Mouse (Mus musculus): Measurements from ENCODE around the gene Rabggtb. TPM values are rescaled to one million over a fixed set of nuclear protein-coding genes. Genes with fewer than 3 reads are reported as not detected.

The Rabggtb gene
- polyA plus RNA-seq, 1 experiment, result 74.4 TPM

DNA sequence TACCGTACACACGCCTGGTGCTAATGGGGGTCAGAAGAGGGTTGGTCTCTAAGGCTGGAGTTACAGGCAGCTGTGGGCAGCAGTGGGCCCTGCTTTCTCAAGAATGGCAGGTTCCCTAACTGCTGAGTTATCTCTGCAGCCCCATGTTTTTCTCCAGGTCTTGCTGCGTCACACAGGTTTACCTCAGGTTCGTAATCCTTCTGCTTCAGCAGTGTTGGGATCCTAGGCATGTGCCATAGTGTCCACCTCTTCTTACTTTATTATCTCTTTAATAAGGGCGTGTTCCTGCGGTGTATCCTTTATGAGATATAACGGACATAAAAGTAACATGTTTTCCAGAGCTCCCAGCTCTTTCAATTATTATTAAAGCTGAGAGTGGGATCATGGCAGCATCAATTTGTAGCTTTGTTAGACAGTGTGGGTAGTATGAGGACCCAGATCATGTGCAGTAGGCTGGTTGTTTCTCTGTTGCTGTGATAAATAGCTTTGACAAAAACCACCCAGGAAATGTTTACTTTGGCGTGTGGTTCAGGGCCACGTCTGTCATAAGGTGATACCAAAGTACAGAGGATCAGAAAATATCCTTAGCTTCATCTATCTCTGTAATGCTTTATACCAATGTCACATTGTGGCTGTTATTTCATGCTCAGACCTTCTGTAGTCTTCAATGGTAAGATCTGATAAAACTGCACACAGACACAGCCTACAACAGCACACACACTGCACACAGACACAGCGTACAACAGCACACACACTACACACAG, 8.5 kb upstream of the Rabggtb start:
- no peak for DNase-seq (ENCODE audit: low spot score)

DNA sequence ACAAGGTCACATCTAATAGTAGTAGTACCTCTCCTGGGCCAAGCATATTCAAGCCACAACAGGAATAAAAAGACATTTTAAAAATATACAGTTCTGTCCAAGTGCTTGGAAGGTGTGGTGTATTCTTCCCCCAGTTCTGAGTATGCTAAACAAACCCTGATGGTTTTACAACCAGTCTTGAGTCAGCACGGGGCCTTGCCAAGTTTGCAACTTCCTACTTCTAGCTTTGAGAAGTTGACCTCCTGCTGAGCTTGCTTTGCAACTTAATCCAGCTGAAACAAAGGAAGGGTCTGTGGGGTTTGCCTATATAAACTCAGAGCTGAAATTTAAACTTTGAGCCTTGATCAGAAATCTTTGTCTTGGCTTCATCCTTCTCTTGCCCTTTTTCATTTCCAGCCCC, 4.4 kb upstream of the Rabggtb start:
- no peak for DNase-seq (ENCODE audit: low spot score)

DNA sequence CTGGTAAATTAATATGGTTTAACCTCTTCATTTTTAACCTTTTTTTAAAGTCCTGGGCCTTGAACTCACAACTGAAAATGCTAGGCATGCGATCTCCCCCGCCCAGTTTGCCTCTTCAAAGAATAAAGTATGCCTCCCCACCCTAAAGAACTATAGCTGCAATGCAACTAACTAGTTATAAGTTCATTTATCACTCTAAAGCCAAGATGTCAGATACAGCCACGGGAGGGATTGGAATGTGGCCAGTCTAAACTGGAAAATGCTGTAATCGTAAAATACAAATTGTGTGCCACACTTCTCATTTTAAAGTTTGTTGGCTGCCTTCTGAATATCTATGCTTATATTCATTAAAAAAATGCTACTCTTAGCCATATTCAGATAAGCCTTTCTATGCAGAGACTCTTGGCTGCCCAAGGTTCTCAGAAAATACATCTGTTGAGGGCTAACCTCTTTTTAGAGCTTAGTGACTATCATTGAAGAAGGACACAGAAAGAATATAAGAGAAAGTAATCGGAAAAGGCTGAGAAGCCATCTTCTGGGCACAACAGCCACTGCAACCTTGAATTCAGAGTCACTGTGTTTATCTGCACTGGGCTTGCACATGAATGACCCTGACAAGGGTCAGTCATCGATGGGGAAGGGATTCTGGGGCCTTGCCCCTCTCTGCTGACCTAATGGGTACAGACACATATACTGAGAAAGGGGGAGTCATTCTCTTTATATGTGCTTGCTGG, 868 bp upstream of the Rabggtb start:
- no peak for DNase-seq (ENCODE audit: low spot score)

DNA sequence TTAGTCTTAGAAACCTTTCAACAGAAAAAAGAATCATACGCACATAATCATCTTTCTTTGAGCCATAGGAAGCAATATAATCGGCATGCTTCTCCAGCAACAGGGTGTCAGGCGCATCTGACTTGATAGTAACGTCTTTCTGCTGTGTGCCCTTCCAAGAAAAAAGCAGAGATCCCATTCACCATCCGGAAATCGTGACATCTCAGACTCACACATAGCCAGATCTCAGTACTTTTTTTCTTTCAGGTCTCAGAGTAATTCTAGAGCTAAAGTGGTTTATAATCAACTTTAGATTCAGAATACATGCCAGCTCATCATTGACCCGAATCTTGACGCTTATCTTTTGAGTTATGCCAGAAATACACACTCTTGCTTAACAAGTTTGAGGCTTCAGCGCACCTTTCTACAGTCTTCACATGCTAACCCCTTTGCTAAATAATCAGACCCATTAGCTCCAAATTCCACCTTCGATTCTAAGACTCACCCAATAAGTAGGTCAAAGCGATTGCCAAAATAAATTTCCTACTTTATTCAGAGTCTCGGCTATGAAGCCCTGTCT, 848 bp downstream of the Rabggtb start:
- no peak for DNase-seq (ENCODE audit: low spot score)

DNA sequence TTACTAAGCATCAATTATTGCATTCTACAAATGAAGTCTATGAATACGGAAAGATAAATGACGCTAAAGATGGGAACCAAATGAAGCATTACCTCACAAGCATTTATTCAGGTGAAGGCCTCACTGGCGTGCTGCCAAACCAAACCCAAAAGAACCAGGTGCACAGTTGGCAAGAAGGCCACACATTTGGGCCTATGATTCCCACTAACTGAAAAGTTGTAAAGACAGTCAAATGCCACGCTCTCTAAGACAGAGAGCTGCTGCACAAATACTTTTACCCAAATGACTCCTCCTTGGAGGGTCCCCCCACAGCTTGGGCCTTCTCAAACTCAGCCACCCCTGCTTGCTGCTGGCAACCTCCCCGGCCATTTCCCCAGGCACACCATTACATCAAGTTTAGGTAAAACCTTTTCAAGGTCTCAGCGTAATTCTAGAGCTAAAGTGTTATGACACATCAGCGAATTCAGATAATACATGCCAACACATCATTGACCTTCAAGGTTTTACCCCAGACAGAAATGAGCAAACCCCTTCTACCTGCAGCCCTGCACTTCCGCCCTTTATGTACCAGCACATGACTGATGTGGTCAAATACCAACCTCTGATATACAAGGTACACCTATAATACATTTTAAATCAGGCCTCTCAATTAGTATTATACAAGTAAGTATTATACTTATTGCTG, 1.5 kb downstream of the Rabggtb start:
- DNase-seq (ENCODE audit: low spot score), result no peak

DNA sequence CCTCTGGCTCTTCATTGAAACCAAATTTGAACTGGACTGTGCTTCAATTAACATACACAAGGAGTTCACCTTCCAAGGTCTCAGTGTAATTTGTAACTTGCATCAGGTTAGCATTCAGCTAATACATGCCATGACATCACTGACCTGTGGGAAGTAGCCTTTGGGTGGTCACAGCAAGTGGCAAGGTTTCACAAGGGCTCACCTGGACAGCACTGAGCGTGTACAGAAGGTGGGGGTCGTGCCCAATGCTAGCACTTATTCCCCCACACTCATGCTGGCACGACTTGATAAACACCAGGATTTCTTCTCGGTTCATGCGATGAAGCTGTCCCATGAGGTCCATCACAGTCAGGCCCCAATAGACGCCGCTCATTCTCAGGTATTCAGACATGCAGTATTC, 2.3 kb downstream of the Rabggtb start:
- DNase-seq (ENCODE audit: low spot score), result no peak

DNA sequence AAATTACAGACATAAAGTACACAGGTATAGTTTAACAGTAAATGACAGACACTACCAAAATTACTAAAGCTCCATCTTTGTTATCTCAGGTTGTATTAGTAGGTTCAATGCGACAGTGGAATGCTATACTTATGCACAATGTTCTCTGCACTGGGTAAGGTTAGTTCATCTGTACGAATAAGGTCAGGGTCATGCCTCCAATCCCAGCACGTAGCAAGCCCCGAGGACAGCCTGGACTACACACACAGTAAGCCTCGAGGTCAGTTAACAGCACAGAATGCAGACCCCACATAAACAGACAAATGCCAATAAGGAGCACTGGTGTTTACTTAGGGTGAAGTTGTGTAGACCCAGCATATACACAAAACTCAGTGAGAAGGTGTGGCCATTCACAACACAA, 3.9 kb downstream of the Rabggtb start:
- DNase-seq (ENCODE audit: low spot score), result no peak

DNA sequence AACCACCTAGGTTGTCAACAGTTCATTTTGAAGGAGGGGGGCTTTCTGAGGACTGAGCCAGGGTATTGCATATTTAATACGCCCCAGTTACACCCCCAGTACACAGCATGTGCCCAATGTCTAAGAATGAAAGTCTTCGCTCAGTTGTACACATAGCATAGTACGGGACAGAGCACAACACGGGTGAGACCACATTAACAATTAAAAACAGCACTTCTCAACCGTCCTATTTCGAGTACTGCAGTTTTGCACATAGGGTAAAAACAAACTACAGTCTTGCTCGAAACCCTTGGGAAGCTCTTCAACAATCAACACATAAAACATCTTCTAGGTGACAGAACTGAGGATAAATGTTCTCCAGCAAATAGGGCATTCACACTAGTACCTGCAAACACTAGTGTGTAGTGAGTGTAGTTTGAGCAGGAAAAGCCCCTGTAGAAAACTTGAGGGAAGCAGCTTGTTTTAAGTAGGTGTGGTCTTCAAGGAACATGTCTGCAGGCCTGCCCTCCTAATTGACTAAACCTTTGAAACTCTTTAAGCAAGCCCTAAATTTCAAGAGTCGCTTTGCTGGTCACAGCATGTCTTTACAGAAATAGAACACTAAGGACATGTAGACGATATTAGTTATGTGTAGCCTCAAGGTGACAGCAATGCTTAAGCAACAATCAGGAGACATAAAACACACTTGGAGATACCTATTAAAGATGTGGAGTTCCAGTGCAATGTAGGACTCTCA, 6.5 kb downstream of the Rabggtb start, which contains the start of gene Msh4:
Msh4 (minus strand) TSS at position 3 of the 736 bp plus-strand sequence.
- DNase-seq (ENCODE audit: low spot score), result no peak

DNA sequence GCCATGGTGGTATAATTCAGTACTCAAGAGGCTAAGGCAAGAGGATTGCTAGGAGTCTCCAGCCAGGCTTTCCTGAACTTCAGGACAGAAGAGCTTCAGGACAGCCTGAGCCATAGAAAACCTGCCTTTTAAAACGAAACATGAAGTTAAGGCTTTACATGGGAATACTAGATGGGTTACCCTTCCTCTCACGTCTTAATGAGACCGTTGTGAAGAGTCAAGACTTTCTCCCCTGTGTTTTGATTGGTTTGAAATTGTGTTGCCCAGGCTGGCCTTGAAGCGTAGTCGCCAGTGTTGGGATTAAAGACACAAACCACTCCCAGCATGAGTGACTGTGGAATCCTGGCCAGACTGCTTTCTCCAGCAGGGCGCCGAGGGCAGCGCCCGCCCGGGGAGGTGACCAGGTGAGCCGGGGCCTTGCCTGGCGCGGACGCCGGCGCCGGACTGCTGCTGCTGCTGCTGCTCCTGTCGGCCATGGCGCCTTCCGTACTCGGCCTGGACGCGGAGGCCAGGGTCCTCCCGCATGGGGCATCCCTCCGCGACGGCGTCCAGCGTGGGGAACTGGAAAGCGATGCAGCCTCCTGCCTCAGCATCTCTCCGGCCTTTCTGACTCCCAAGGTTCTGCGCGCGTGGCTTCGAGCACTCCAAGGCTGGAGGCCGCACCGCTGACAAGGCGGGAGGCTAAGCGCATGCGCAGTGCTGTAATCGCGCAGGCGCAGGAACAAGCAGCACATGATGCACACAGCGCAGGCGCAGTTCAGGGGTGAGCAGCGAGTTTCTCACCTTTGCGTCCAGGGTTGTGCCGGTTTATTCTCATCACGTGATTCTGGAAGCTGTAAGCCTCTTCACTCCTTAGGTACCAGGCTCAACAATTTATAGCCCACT, 7.3 kb downstream of the Rabggtb start:
- no peak for DNase-seq (ENCODE audit: low spot score)

DNA sequence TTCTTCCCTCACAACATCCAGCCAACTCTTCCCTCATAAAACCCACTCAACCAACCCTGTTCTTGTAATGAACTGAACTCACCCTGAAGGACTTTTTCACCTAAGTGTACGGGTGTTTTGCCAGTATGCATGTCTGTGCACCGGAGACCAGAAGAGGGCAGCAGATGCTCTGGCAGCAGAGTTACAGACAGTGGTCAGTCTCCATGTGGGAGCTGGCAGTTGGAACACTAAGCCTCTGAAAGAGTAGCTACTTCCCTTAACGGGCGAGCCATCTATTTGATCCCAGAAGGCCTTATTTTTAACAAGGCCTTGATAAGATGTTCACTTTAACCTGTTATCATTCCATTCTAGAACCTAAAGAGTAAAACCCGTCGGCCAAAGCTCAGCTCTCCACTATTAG, 8.2 kb downstream of the Rabggtb start:
- no peak for DNase-seq (ENCODE audit: low spot score)

DNA sequence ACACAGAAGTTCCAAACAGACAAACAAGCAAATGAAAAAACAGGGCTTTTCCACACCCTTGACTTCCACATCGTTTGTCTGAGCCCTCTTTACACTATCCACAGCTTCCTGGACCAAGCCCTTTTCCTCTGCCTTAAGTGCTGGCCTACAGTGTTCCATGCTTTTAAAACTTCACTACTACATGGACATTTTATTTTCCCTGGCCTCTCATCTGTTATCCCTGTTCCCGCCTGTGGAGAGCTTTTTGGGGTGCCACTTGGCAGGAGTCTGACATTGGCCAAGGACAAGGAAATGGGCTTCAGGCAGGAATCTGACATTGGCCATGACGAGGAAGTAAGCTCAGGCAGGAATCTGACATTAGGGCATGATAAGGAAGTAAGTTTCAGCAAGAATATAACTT, 10.2 kb downstream of the Rabggtb start:
- no peak for DNase-seq (ENCODE audit: low spot score)

DNA sequence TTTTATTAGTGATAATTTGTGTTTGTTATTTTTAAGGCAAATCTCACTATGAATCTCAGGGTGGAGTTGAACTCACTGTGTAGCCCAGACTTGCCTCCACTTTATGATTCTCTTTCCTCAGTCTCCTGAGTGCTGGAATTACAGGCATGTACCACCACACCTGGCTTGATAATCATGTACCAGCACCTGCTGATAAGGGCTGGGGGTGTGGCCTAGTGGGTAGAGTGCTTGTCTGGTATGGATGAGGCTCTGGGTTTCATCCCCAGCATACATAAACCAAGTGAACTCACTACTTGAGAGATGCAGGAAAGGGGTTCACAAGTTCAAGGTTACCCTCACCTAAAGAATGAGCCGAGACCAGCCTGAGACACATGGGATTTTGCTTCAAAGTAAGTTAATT, 10.9 kb downstream of the Rabggtb start:
- no peak for DNase-seq (ENCODE audit: low spot score)

DNA sequence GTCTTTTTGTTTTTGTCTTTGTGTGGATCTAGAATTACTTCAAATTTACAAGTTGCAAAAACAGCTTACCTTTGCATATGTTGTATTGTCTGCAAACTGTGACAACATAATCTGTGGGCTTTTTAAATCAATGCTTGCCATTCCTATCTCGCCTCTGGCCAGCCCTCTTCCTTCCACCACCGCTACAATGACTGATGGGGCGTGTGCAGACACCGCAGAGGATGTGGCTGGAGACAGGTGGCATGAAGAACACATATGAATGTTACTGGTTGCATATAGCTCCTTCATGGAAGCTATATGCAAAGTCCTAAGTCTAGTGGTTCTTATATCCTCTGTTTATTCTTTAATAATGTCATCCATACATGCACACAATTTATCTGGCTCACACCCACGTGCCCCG, 15.6 kb downstream of the Rabggtb start:
- DNase-seq (ENCODE audit: low spot score), result no peak

DNA sequence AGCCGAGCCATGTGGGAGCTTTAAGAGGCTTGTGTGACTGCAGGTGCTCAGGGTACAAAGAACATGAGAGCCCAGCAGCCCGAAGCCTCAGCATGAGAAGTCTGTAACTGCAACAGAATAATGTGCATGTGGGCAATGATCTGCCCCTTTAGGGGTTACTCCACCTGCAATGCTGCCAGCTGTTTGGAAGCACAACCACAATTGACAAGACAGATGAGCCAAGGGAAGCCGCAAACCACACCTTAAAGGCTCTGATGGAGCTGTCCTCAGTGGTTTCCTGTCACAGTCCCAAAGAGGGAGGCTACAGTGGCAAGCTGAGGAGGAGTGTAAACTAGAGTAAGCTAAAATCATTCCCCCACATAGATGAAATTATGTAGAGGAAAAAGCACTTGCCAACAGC, 17.4 kb downstream of the Rabggtb start:
- DNase-seq (ENCODE audit: low spot score), result no peak

DNA sequence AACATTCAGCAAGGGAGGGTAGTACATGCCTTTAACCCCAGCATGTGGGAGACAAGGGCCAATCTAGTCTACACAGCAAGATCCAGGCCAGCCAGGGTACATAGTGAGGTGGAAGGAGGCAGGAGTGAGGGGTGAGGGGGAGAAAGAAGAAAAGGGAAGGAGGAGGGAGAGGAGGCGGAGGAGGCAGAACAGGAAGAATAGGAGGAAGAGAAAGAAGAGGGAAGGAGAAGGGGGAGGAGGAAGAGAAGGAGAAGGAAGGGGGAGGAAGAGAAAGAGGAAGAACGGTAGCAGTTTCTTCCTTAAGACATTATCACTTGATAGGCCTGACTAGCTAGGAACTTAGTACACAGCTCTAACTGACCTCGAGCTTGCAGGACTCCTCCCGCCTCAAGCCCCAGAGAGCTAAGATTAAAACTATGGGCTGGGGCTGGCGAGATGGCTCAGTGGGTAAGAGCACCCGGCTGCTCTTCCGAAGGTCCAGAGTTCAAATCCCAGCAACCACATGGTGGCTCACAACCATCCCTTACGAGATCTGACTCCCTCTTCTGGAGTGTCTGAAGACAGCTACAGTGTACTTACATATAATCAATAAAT, 23.5 kb downstream of the Rabggtb start:
- DNase-seq (ENCODE audit: low spot score), result no peak

DNA sequence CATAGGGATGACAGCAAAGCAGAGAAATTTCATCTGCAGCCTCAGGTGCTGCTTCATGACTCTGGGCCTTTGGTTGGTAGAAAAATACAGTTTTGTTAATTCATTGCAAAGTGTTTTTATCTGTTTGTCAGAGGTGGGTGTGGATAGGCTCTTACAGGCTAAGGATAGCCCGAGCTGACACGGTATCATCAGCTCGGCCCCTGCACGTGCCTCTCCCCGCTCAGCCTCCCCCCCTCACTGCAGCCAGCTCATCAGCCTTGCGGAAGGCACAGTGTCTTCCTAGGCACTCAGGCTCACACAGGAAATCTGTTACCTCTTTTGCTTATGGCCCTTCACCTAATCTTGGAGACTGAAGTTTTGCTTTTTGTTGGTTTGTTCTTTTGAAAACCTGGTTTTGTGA, 24.7 kb downstream of the Rabggtb start:
- DNase-seq (ENCODE audit: low spot score), result no peak

DNA sequence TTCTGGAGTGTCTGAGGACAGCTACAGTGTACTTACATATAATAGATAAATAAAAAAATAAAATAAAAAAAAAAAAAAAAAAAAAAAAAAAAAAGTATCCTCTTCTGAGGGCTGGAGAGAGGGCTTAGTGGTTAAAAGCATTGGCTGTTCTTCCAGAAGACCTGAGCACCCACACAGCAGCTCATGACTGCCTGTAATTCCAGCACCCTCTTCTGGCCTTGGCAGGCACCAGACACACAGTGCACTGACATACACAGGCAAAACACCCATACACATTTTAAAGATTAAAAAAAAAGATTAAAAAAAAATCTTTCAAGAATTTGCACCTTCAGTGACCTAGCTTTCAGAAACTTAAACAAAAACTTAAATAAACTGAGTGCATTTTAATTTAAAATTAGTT, 26.5 kb downstream of the Rabggtb start:
- DNase-seq (ENCODE audit: low spot score), result no peak

DNA sequence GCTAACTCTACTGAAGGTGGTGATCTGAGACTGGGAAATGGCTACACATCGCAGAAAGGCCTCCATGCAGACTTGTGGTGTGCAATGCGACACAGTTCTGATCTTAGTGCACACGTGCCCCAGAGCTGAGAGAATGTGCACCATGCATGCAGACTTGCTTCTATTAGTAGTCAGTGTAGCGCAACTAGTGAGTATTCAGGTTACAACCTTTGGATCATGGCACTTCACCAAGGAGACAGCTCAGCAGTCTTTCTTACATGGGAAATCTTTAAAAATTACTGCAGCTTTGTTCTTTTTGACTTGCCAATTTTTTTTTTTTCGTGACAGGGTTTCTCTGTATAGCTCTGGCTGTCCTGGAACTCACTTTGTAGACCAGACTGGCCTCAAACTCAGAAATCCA, 41.4 kb downstream of the Rabggtb start:
- DNase-seq (ENCODE audit: low spot score), result no peak

DNA sequence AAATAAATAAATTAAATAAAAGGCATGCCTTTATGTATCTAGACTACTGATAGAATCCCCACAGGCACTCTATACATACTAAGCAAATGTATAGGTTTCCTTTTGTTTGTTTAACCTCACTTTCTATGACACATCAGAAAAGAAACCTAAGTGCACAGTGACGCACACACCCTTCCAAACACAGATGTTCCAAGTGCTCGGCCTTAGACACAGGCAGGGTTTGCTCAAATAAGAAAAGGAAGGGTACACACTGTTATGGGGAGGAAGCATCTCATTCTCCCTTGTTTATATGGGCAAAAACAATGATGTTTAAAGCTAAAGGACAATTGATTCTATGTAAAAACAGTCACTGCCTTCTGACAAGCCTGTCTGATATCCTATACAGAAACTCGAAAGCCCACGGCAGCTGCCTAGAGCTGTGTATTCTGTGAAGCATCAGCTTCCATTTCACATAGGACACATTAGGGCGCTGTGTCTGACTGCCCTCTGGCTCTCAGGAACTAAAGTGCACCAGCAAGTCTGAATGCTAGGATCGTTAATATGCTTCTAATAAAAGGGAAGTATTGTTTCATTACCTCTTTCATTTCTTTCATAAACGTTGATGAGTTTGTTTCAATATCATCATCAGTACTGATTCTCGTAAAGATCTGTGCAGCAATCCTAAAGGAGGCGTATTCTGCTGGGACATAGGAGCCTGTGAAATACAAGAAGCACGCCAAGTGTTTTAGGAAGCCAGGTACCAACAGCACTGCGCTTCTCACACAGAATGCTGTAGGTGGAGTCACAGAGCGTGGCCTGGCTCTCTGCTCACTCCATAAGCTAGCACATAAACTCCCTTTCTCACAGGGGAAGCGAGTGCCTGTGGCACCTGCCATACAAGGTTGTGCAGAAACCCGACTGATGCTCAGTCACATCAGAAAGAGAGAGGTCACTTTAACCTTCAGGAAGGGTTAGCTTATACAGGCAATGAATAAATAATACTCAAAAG, 45.4 kb downstream of the Rabggtb start:
- DNase-seq (ENCODE audit: low spot score), result no peak

Data from urinary bladder, adult 2 months (tissue).